Mouse (Mus musculus) kidney, embryonic 16.5 days (tissue): ENCODE results near the gene Htr2a. TPM values are rescaled to one million over a fixed set of nuclear protein-coding genes. Genes with fewer than 3 reads are reported as not detected.
A peak's percentile ranks its signal among the peaks of the same experiment; 100 is the strongest.

ENCODE experiments used
- ATAC-seq: fragments of 200-750 bp; cut with Nextera tagmentation; 2 replicates; pipeline ENCODE4 v1.8.0; 2017; ENCODE audit warnings: moderate TSS enrichment; ENCODE audit not compliant: low FRiP score, low TSS enrichment
- H3K27ac ChIP-seq: fragments of 300-500 bp; sonication (generic); 2 replicates; pipeline ENCODE4 v1.5.1; 2014; ENCODE audit warnings: low read length
- H3K27me3 ChIP-seq: fragments of 300-500 bp; sonication (generic); 2 replicates; pipeline ENCODE4 v1.6.1; 2014; ENCODE audit warnings: low read length, control low read depth, mixed read lengths; ENCODE audit not compliant: insufficient read depth
- H3K36me3 ChIP-seq: fragments of 300-500 bp; sonication (generic); 2 replicates; pipeline ENCODE4 v1.6.1; 2014; ENCODE audit warnings: low read length, control low read depth, mixed read lengths; ENCODE audit not compliant: insufficient read depth
- H3K4me1 ChIP-seq: fragments of 300-500 bp; sonication (generic); 2 replicates; pipeline ENCODE4 v1.6.1; 2014; ENCODE audit warnings: low read length, control low read depth, mixed read lengths; ENCODE audit not compliant: insufficient read depth
- H3K4me2 ChIP-seq: fragments of 300-500 bp; sonication (generic); replicated peaks from 2 replicates; pipeline ENCODE4 v1.6.1; 2014; ENCODE audit warnings: low read depth, low read length
- H3K4me3 ChIP-seq: fragments of 300-500 bp; sonication (generic); 2 replicates; pipeline ENCODE4 v1.5.1; 2014; ENCODE audit warnings: mild to moderate bottlenecking, low read length
- H3K9ac ChIP-seq: fragments of 300-500 bp; sonication (generic); replicated peaks from 2 replicates; pipeline ENCODE4 v1.6.1; 2014; ENCODE audit warnings: low read length
- H3K9me3 ChIP-seq: fragments of 300-500 bp; sonication (generic); 2 replicates; pipeline ENCODE4 v1.6.1; 2016; ENCODE audit warnings: low read length, control low read depth
- WGBS: fragments of 180-500 bp; shearing (Covaris S2); extraction: QIAGEN DNeasy Blood & Tissue Kit; methylation state at CpG from one replicate; pipeline ENCODE4 v1.1.7; 2014; 5-methylcytosine and 5-hydroxymethylcytosine counted together
- polyA plus RNA-seq: library from polyadenylated mRNA; unstranded; fragments of >200 nt; fragmentation: Nextera tagmentation; extraction: Ambion mirVana; gene quantifications from 2 replicates; pipeline ENCODE4 v1.2.1, GENCODE M21; 2015

Gene Htr2a
- polyA plus RNA-seq, 1 experiment from 2014 or later: 0.41 TPM

DNA sequence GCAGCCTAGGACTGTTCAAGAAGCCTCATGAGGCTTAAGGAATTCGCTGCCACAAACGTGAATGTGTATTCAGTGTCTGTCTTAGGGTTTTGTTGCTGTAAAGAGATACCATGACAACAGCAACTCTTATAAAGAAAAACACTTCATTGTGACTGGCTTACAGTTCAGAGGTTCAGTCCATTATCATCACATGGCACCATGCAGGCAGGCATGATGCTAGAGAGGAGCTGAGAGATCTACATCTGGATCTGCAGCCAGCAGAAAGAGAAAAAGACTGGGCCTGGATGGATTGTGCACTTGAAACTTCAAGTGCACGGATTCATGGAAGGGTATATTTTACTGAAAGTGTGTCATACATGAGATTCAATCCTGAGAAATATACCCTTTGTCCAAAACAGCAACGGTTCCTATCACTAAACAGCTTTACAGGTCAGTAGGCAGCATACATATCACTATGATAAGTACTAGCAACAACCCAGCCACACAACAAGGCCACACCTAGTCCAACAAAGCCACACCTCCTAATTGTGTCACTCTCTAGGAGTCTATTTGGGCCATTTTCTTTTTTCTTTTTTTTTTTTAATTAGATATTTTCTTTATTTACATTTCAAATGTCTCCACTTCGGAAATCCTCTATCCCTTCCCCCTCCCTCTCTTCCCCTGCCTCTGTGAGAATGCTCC lies 43.8 kb downstream of the Htr2a start:
- H3K27ac ChIP-seq: no peak overlapping the region
- no peak overlapping the region for H3K9ac ChIP-seq
- WGBS: 75% methylated on average over 5 of the region's 5 CpGs
- no peak overlapping the region for H3K4me2 ChIP-seq
- ATAC-seq: no peak
- H3K36me3 ChIP-seq: no peaks in the 10 kb centered on the region
- H3K9me3 ChIP-seq: no peaks in the 10 kb centered on the region
- H3K27me3 ChIP-seq: no peaks in the 10 kb centered on the region
- no peak overlapping the region for H3K4me3 ChIP-seq
- no peaks in the 10 kb centered on the region for H3K4me1 ChIP-seq

DNA sequence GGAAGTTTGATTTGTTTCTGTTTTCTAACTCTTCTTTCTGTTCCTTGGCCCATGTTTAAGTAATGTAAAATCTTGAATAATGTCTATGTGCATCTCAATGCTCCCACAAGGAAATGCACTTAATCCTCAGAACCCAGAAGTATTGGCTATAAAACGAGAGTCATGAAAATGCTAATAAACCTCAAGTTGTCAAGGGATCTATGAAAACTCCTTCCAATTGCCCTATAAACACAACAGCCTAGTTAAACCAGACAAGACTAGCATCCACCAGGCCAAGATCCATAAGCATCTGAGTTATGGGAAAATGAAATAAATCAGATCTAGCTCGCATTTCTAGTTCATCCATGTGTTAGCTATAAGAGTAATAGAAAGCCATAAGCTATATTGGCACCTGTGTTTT lies 51.3 kb downstream of the Htr2a start:
- no peaks in the 10 kb centered on the region for H3K36me3 ChIP-seq
- H3K27me3 ChIP-seq: no peaks in the 10 kb centered on the region
- no peak overlapping the region for H3K4me2 ChIP-seq
- no peaks in the 10 kb centered on the region for H3K9me3 ChIP-seq
- 94% methylated on average over 2 of the region's 2 CpGs for WGBS
- no peak for ATAC-seq
- no peak overlapping the region for H3K9ac ChIP-seq
- H3K27ac ChIP-seq: no peak overlapping the region
- no peak overlapping the region for H3K4me3 ChIP-seq
- peaks cover 8% of the 10 kb centered on the region; the same call in 1 of the 2 replicates for H3K4me1 ChIP-seq

DNA sequence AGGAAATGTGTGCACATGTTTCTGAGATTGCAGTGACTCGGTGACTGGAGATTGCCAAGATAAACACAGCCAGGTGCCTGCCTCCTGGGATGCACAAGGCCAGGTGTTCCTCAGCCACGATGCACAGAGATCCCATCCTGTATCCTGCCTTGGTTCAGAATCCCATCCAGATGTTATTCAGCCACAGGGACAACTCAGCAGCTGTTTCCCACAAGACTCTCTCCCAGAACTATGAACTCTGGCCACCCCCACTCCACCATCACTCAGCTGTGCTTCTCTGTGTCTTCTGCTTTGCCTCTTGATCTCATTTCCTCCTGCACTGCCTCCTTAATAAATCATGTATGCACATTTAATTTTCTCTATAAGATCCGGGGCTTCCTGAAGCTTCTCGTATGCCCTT lies 56.1 kb downstream of the Htr2a start:
- WGBS: 16% methylated on average over 4 of the region's 4 CpGs
- Histone ChIP-seq H3K9ac (no peak overlapping the region), H3K27ac (no peak overlapping the region), H3K4me1 (peaks cover 8% of the 10 kb centered on the region; the same call in 1 of the 2 replicates), H3K27me3 (no peaks in the 10 kb centered on the region), H3K36me3 (no peaks in the 10 kb centered on the region), H3K9me3 (no peaks in the 10 kb centered on the region), H3K4me3 (no peak overlapping the region), H3K4me2 (no peak overlapping the region)
- ATAC-seq: peak; percentile 78

DNA sequence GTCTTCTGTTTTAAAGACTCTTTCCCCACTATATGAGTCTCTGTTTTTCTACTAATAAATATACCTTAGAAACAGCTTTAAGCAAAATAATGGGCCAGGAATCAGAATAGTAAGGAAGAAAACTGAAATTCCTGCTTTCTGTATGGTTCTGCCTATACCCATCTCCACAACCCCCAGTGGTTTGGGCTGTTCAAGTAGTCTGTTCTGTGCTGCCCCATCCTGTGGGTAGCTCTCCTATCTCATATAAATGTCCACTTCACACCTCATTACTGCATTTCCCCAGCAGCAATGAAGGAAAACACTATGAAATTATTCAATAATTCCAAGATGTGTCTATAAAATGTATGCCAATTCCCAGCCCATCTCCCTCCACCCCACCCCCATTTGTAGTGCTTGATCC lies 56.8 kb downstream of the Htr2a start:
- Histone ChIP-seq H3K4me1 (peaks cover 8% of the 10 kb centered on the region; the same call in 1 of the 2 replicates), H3K27me3 (no peaks in the 10 kb centered on the region), H3K36me3 (no peaks in the 10 kb centered on the region), H3K4me3 (no peak overlapping the region), H3K9ac (no peak overlapping the region), H3K4me2 (no peak overlapping the region), H3K9me3 (no peaks in the 10 kb centered on the region), H3K27ac (no peak overlapping the region)
- no peak for ATAC-seq

DNA sequence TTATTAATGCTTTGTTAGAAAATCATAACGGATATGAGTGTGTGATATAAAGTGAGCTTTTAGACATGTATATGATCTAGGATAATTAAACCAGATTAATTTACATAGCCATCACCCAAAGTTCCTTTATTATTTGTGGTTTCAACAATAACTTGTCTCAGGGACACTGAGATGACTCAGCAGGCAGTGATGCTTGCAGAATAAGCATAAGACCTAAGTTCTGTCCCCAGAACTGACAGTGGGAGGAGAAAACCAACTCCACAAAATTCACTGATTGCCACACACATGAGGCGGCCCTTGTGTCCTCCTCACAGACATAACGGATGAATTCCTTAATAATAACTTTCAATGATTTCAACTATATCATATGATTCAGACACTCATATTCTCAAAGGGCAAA lies 58.6 kb downstream of the Htr2a start:
- no peaks in the 10 kb centered on the region for H3K27me3 ChIP-seq
- H3K4me1 ChIP-seq: peaks cover 8% of the 10 kb centered on the region; the same call in 1 of the 2 replicates
- no peak overlapping the region for H3K4me3 ChIP-seq
- no peaks in the 10 kb centered on the region for H3K9me3 ChIP-seq
- no peak overlapping the region for H3K27ac ChIP-seq
- no peak for ATAC-seq
- H3K4me2 ChIP-seq: no peak overlapping the region
- 80% methylated on average over 3 of the region's 3 CpGs for WGBS
- no peaks in the 10 kb centered on the region for H3K36me3 ChIP-seq
- no peak overlapping the region for H3K9ac ChIP-seq

DNA sequence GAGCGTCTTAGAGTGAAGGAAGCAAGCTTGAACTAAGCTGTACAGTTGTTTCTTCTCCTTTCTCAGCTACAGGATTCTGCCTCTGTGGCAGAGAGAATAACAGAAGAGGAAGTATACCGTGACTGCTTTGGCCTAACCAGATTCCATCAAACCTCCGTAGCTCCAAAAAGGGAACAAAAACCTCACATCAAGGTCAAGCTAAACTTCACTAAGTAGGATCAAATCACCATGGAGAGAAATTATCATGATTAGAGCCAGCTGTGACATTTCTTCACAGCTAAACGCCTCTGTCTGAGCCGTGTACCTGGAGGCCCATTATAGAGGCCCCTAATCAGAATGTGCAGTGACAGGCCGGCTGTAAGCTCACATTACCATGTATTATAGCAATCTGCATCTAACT lies 63.3 kb downstream of the Htr2a start:
- H3K9me3 ChIP-seq: no peaks in the 10 kb centered on the region
- no peak overlapping the region for H3K4me3 ChIP-seq
- no peak overlapping the region for H3K9ac ChIP-seq
- H3K36me3 ChIP-seq: no peaks in the 10 kb centered on the region
- H3K4me1 ChIP-seq: no peaks in the 10 kb centered on the region
- no peak overlapping the region; the same call in 1 of the 2 replicates for H3K27ac ChIP-seq
- no peak overlapping the region for H3K4me2 ChIP-seq
- ATAC-seq: no peak
- 34% methylated on average over 6 of the region's 6 CpGs for WGBS
- H3K27me3 ChIP-seq: no peaks in the 10 kb centered on the region

DNA sequence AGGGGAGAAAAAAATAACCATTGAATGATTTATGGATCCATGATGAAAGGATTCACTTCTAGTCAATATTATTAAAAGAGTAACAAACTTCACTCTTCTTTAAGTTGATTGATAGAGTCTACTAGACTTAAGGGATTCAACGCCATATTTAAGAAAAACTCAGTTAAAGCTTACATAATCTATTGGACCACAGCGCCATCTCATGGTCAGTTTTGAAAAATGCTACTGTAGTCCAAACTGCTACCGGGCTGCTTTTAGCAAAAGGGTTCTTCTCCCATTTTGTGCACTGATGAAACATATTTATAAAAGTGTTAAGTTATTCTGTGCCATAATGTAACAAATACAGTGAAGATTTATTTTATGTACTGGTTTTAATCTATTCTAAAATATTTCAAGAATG lies 68.4 kb downstream of the Htr2a start:
- Histone ChIP-seq H3K27me3 (no peaks in the 10 kb centered on the region), H3K36me3 (no peaks in the 10 kb centered on the region), H3K9me3 (0 out of 2 replicates have a peak, but pooled peaks cover 3% of the 10 kb centered on the region), H3K4me2 (no peak overlapping the region), H3K27ac (no peak overlapping the region), H3K9ac (no peak overlapping the region), H3K4me1 (no peaks in the 10 kb centered on the region), H3K4me3 (no peak overlapping the region)
- no peak for ATAC-seq
- WGBS: 27% methylated on average over 3 of the region's 3 CpGs

DNA sequence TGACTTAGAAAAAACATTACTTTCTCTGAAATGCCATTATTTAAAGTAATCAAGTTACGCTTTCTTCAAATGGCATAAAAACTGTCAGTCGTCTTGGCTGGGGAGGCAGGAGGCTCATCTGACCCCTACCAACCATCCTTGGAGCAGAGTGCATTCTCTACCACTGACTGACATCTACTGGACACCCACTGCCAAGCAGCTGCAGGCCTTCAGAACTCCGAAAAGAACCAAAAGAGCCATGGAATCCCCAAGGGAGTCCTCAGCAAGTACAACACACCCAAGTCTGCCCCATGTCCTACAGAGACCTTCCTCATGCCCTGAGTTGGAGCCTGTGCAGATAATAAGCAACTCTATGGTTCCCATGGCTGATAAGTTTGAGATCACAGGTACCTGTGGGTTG lies 82.9 kb downstream of the Htr2a start:
- Histone ChIP-seq H3K36me3 (no peaks in the 10 kb centered on the region), H3K4me2 (no peak overlapping the region), H3K4me3 (no peak overlapping the region), H3K4me1 (0 out of 2 replicates have a peak, but pooled peaks cover 8% of the 10 kb centered on the region), H3K27ac (no peak overlapping the region), H3K27me3 (no peaks in the 10 kb centered on the region), H3K9me3 (no peaks in the 10 kb centered on the region), H3K9ac (no peak overlapping the region)
- ATAC-seq: no peak
- 57% methylated on average over 3 of the region's 3 CpGs for WGBS

DNA sequence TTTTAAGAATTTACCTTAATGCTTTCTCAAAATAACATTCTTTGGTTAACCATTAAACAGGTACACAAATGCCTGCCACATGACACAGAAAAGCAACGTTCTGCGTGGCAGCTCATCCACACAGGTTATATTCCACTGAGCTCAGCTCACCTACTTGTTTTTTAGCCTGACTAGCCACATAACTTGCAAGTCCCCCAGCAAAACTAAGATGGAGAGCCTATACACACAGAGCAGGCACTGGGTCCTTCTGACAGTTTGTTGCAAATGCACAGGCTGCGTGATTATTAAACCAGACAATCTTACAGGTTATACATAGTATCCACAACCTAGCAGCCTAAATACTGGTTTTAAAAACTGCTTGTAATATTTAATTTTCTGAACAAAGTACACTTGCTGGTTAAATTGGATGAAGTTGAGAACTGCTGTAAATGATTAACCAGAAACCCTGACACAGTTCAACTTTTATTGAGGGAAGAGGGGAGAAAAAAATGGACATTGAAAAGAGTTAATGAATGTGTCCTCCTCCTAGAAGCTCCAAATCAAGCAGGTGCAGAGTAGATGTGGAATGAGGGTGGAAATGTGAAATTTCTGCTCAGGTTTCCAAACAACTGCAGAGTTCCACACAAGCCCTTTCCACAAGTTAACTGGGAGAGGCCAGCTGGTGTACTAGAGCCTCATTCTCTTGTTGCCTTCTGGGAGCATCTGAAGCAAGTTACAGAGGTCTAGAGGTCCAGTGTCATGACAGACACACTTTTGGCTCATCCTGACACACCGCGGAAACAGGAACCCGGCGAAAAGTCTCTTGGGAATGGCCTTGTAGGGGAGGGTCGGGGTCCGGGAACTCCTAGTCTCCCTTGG lies 90.8 kb downstream of the Htr2a start:
- H3K9me3 ChIP-seq: no peaks in the 10 kb centered on the region
- peaks cover 10% of the 10 kb centered on the region for H3K36me3 ChIP-seq
- H3K27me3 ChIP-seq: no peaks in the 10 kb centered on the region
- H3K9ac ChIP-seq: peak overlapping the region; percentile 63
- peak overlapping the region; percentile 72 for H3K4me3 ChIP-seq
- 23% methylated on average over 9 of the region's 9 CpGs for WGBS
- H3K4me2 ChIP-seq: peak overlapping the region; percentile 73
- peaks cover 32% of the 10 kb centered on the region for H3K4me1 ChIP-seq
- H3K27ac ChIP-seq: peak overlapping the region; percentile 96
- peak; percentile 0; the same call in 1 of the 2 replicates for ATAC-seq
